Mouse (Mus musculus) ovary, postnatal 10 days (tissue): ENCODE measurements around the gene Zfp445.
"Not testable (repeated sequence)": the region's sequence is repeated elsewhere in the genome, so short reads cannot be mapped to it uniquely, and the experiment has no call there.

Source experiments
- DNase-seq: peaks from one replicate; pipeline ENCODE4 v3.0.0; 2022; ENCODE audit warnings: low spot score

Gene Zfp445

DNA sequence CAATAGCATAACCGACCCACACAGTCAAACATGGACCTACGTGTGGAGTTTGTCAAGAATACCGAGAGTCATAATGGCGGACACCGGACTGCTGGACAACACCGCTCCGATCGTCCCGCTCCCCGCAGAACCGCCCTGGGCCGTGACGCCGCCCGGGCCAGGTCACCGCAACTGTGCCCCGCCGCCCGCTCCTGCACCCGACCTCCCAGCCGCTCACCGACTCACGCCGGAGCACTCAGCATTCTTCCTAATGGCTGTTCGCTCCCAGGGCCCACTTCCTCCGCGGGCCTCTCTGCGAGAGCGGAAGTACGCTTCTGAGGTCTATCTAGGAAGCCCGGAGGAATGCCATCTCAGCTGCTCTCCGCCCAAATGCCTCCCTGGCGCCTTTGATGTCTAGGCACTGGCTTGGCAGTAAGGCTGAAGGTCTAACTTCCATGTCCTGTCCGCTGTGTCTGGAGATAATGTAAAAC lies at the start of gene Zfp445:
Gene Zfp445 (minus strand): TSS at position 310 of the 470 bp plus-strand sequence.
- DNase-seq: peak; percentile 68

DNA sequence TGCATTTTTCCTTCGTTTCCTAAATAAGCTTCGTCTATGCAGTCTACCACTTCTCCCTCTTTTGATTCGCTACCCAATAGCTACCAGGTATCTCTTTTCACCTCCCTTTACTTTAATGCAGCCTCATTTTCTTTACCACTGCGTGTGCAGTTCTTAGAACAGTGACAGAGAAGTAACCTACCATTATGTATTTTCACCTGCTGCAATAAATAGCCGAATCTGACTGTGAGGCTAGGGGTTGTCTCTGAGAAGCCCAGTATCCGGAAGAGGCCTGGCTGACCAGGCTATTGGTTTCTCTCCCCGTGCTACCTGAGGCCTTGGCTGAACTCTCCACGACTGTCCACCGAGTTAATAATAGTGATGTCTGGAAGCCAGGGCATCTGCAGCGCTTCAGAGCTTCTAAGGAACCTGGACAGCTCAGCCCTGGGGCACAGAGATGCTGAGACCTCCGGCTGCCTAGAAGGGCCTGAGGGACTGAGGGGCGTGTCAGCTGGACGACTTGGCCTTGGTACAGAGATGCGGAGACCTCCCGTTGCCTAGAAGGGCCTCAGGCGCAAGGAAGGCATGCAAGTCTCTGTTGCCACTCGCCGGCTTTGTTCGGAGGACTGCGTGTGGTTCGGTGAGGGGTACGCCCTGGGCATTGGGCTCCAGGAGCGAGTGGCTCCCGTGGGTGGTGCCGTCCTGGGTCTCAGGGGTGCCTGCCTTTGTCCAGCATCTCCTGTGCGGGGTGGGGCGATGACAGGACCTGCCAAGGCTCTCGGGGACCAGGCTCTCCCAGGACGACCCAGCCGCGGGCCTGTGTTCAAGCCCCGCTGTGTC lies 37.1 kb upstream of the Zfp445 start:
- DNase-seq: peak; percentile 36

DNA sequence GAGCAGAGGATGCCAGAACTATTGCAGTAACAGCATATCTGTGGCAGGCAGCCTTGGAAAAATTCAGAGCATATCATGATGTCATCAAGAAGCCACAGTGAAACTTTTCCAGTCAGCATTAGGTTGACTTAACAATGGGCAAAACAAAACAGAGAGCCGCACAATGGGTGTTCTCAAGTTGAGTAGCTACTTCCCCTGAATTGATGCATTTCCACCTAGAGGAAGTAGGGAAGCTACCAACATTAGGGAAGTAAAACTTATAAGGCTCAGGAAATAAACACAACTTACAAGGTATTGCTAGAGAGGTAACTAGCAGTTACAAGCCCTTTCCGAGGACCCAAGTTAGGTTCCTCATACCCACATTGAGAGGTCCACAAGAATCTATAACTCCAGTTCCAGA lies 35.2 kb upstream of the Zfp445 start:
- no peak for DNase-seq

DNA sequence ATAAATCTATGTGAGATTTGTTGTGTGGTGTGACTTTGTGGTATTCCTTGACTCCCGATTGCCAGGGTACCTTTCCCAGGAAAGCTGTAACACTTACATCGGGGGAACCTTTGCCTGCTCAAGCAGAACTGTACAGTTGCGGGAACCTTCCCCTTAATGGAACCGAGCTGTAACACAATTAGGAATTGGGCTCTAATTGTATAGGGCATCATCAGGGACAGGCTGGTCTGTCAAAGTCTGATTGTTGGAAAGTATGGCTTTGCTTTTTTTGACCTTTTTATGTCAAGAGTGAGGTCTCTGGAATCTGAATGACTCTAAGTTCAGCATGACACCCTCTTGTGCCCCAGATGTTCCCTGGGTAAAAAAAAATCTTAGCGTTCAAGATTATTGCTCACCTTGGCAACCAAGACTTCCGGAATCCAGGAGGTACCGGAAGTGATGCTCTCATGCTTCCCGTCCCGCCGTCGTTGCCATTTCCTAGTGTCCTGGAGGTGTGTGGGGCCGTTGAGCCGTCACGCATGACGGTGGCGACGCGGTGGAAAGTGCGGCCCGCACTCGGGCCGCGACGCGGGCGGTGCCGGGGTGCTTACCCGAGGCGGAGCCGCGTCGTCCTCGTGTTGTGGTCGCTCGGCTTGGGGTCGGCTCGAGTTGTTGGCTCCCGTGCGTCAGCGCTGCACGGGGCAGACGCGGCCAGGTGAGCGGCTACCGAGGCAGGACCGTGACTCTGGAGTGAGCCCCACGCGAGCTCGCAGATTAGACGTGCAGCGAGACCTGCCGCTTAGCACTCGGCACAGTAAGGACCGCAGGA lies 20.8 kb upstream of the Zfp445 start:
- peak; percentile 29 for DNase-seq

DNA sequence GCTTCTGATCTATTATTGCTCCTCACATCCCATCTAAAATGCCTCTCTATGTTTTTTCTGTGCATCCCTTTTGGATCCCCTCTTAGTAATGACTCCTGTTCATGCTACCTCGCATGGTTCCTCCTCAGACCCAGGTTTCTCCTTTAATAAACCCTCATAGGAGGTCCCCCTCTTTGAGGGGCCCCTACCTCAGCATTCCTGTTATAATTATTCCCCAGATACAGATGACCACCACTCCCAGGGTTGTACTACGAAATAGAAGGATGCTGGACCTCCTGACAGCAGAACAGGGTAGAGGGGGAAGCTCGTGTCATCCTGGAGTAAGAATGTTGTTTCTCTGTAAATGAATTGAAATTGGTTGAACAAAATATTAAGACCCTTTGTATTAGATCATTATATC lies 19.6 kb upstream of the Zfp445 start, which contains the start of gene Zkscan7:
Gene Zkscan7 (plus strand): TSS at position 301 of the 400 bp plus-strand sequence.
- DNase-seq: no peak

DNA sequence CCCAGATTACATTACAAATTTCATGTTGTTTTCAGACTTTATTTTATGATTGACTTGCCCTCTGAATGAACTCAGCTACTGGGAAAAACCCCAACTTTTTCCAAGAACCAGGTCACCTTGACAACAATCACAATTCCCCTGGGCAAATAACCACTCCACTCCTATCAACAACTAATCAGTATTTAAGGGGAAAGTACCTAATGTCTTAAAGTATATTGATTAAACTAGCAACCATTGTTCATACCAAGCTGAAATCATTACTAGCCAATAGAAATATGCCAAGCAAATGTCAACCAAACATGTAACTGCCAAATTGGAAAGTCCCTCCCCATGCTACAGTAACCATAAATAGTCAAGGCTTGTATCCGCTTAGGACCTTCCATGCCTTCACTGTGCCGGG lies 9.3 kb upstream of the Zfp445 start:
- no peak for DNase-seq

DNA sequence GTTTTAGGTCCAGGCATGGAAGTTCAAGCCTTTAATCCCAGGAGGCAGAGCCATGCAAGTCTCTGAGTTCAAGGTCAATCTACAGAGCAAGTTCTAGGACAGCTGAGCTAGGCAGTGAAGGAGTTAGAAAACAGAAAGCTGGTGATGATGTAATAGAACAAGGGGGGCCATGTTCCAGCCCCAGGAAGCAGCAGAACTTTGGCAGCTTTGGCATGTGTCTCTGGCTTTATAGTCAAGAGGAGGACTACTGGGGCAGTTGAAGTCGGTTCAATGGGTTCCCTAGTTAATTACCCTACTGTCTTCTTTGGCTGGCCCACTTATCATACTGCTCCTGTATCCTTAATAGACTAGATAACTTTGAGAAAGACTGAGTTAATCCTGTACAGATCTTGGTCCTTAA lies 8.8 kb upstream of the Zfp445 start:
- no peak for DNase-seq

DNA sequence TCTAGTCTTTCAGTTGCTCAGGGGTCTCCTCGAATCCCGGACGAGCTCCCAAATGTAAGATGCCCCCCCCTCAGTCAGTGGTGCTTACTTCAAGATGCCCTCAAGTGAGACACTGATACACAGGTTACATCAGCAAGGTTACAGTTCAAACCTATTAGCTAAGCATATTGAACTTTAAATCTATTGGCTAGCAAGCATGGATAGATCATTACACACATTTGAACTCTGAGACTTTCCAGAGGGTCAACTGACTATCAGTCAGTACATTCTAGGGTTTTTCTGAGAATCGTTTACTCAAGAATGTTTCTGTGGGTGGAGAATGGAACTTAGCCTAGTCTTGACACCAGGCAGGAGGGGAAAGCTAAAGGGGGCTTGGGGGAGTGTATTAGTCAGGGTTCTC lies 6.8 kb upstream of the Zfp445 start:
- DNase-seq: no peak

DNA sequence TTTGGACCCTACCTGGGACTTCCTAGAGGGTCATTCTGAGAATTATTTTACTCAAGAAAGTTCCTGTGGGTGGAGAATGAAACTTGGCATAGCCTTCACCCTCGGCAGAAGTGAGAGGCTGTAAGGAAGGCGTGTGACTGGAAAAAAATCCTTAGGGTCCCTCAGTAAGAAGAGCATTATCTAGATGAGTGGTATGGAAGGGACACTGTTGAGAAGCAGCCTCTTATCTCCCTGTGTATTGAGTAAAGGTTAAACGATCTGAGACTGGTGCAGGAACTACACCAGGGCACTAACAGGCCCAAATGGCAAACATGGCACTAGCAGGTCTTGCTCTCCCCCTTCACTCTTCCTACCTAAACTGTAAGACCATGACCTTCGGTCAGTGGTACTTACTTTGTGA lies 386 bp upstream of the Zfp445 start:
- DNase-seq: no peak

DNA sequence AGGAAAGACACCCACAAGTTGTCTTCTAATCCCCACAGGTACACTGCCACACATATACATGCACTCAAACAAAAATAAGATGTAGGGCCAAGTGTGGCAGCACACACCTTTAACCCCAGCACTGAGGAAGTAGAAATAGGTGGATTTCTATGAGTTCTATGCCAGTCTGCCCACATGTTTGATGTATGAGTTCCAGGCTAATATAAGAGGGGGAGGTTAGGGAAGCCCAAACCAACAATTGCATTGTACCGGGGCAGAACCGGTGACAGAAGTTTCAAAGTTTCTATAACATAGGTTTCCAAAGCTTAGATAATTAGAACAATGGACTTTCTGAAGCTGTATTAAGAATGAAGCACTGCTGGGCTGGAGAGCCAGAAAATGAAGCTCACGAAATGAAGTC lies 958 bp downstream of the Zfp445 start:
- no peak for DNase-seq

DNA sequence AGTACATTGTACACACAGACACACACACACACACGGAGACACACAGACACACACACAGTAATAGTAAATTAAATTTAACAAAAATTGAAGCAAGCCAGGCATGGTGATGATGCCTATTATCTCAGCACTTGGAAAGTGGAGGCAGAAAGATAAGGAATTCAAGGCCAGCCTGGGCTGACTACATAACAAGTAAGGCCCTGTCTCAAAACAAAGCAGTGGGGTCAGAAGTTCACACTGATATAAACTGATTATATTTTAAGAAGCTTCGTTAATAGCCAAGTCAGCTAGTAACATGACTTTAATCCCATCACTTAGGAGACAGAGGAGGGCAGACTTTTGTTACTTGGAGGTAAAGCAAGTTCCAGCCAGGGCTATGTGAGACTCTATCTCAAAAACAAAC lies 2.1 kb downstream of the Zfp445 start:
- DNase-seq: no peak

DNA sequence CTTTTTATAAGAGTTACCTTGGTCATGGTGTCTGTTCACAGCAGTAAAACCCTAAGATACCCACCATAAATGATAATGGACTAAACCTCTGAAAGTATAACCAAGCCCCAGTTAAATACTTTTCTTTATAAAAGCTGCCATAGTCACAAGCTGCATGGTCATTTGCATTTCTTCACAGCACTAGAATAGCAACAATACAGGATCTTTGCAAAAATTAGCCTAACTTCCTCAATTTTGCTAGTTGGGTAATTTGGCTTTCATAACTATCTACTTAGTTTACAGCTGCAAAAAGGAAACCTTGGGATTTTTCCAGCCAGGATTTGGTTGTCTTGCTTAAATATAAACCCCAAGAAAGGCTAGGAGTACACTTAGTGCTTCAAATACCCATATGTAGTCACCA lies 5.1 kb downstream of the Zfp445 start:
- DNase-seq: no peak

DNA sequence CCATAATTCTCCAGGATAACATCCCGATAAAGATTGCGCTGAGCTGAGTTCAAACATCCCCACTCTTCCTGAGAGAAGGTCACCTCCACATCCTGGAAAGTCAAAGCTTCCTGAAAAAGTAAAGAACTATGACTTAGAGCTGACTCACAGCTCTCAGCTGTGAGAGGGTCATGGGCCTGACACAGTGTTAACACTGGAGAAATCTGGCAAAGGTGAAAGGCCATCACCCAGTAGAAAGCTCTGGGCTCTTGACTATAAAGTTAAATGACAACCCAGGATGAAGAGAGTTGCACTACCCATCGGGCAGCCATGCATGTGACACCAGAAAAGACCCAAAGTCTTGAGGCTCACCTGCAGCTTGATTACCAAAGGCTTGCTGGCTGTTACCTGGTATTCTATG lies 9.1 kb downstream of the Zfp445 start:
- no peak for DNase-seq

DNA sequence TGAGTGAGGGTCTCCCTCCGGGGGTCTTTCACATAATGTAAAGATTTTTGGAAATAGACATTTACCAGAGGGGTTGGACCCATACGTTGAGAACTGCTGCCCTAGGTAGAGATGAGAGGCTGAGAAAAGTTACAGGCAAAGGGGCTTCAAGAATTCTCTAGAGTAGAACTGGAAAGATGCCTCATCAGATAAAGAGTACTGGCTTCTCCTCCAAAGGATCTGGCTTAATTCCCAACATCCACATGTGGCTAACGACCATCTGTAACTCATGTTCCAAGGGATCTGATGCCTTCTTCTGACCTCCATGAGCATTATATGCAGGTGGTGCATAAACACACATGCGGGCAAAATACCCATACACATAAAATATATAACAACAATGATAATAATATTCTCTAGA lies 10.2 kb downstream of the Zfp445 start:
- DNase-seq: no peak

DNA sequence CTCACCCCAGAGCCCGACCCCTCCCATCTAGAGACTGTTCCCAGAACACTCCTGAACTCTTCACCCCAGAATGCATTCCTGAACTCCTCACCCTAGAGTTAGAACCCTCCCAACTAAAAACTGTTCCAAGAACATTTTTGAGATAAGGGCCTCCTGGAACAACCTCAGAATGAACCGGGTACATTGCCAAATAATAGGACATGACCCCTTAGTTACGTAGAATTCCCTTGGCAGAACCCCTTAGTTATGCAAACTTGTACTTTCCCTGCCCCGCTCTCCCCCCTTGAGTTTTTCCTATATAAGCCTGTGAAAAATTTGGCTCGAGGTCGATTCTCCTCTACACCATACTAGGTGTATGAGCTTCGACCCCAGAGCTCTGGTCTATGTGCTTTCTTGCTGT lies 10.7 kb downstream of the Zfp445 start:
- not testable (repeated sequence) for DNase-seq

DNA sequence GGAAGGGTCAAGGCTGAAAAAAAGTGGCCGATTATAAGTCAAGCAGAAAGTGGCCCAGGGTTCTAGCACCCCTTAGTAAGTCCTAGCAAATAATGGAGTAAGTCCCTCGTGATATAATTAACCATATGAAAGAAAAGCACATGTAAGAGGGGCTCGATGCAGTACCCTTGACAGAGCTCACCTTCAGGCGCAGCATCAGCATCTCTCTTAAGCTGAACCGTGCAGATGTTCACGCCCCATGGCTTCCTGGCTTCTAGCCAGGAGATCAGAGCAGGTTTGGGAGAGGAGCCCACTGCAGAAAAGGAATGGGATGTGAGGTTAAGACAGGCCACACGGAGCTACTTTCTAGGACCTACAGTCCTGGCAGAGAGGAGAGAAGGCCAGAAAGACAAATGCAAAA lies 11.3 kb downstream of the Zfp445 start:
- DNase-seq: no peak

DNA sequence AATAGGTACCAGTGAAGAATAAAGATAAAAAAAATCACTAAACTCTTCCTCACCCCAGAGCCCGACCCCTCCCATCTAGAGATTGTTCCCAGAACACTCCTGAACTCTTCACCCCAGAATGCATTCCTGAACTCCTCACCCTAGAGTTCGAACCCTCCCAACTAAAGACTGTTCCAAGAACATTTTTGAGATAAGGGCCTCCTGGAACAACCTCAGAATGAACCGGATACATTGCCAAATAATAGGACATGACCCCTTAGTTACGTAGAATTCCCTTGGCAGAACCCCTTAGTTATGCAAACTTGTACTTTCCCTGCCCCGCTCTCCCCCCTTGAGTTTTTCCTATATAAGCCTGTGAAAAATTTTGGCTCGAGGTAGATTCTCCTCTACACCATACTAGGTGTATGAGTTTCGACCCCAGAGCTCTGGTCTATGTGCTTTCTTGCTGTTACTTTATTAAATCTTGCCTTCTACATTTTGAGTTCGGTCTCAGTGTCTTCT lies 17.9 kb downstream of the Zfp445 start:
- not testable (repeated sequence) for DNase-seq

DNA sequence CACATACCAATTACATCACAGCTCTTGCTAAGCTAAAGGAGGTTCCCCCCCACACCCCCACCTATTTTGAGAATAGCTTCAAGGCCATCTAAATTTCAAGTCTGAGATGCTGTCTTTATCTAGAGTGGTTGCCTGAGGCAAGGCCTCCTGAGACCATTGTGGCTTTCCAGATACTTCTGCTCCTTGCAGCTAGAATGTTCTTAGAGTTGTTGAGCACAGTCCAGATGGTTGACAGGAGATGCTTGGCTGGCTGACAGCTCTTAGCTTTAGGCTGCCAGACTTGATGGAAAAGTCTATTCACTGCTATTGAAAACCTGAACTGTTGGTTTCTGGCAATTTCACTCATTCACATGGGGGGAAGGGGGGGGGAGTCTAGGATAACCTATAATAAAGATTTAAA lies 19.6 kb downstream of the Zfp445 start:
- no peak for DNase-seq

DNA sequence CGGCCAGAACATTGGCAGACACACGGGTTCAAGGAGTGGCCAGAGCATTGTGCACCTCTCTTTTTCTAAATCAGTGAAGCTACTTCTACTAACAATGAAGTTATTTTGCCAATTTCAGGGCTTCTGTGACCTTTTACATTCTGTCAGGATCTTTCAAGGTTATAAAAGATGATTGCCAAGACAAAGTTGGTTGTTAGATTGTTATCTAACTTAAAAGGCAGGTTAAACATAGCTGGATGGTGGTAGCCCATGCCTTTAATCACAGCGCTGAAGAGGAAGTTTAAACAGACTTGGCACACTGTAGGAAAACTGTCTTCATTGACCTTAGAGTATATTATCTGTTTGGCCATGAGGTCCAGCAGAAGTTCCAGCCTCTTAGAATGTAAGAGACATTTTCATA lies 20.2 kb downstream of the Zfp445 start:
- DNase-seq: no peak

DNA sequence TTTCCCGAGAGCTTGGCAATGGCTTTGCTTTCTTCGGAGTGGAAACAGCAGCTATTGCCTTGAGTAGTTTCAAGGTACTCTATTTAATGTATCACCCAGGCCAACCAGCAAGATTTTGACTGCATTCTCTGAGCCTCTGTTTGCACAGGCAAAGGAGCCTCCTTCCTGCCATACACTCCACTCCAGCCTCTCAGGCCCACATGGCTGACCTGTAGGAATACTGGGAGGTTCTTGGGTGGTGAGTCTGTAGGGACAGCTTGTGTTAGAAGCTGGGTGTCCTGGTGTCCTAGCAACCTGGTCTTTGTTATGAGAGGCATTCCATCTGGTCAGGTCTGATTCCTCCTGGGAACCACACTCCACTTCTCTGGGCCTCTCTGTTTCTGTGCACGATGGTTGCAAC lies 22.0 kb downstream of the Zfp445 start, which contains the start of gene Gm35549:
Gene Gm35549 (minus strand): TSS at position 276 of the 400 bp plus-strand sequence.
- DNase-seq: no peak

DNA sequence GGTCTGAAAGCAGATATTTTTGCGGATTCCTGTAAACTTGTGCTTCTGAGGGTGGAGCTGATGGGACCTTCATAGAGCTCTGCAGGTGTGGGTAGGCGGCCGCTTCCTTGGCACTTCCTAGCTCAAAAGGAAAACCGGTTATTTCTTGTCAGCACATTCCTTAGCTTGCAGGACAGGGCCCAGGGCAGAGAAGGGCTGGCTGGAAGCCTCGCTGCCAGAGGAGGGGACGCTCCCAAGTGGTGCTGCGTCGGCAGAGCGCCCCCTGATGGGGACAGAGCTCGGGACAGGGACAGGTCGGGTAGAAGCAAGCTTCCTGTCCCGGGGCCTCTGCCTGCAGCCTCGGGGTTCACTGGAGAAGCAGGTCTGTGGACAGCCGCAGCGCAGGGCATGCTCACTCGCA lies 28.1 kb downstream of the Zfp445 start:
- peak; percentile 15 for DNase-seq

DNA sequence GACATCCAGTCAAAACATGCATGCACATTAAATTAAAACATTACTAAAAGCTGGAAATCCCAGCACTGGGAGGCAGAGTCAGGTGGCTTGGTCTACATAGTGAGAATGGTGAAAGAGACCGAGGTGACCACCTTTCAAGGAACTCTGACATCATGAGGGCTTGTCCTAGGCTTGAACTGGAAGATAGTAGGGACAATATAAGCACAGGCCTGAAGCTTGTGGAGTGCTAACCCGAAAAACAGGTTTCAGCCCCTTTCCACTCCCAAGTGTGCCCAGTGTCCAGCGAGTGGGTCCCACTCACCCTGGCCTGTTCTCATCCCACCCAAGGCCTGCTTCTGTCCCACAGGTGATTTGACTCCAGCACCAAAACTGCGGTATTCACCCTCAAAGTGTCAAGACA lies 28.6 kb downstream of the Zfp445 start:
- no peak for DNase-seq

DNA sequence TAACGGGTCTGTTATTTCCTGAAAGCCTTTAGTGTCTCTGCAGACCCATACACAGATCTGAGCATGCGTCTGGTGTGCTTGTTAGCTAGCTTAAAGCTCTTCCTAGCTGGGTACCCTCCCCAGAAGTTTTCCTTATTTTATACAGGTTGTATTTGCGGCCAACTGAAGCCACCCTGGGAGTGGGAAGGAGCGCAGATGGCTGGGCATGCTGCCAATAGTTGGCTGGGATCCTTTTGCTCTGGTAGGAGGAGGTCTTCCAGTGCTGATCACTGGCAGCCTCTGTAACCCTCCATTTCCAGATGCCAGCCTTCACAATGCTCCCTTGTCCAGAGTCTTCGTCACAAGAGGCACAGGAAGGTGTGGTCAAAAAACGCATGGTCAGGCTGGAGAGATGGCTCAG lies 29.0 kb downstream of the Zfp445 start:
- DNase-seq: peak; percentile 27
